Mouse (Mus musculus) midbrain, embryonic 15.5 days (tissue): ENCODE measurements at regions not wholly inside any gene's neighbourhood (a gene's known extent, or its start where the extent isn't known, plus 50 kb on each side); places are given as distances from the start of the nearest gene placed in this dataset.

ENCODE experiments used
- ATAC-seq: fragments of 200-750 bp; cut with Nextera tagmentation; replicated peaks from 2 replicates; pipeline ENCODE4 v1.8.0; 2017; ENCODE audit warnings: moderate TSS enrichment
- H3K27ac ChIP-seq: fragments of 300-500 bp; sonication (generic); 2 replicates; pipeline ENCODE4 v1.5.1; 2015; ENCODE audit warnings: mild to moderate bottlenecking, inconsistent platforms
- H3K27me3 ChIP-seq: fragments of 300-500 bp; sonication (generic); replicated peaks from 2 replicates; pipeline ENCODE4 v1.6.1; 2015; ENCODE audit warnings: inconsistent platforms
- H3K36me3 ChIP-seq: fragments of 300-500 bp; sonication (generic); replicated peaks from 2 replicates; pipeline ENCODE4 v1.6.1; 2015; ENCODE audit warnings: inconsistent platforms
- H3K4me1 ChIP-seq: fragments of 300-500 bp; sonication (generic); 2 replicates; pipeline ENCODE4 v1.6.1; 2015; ENCODE audit warnings: inconsistent platforms
- H3K4me2 ChIP-seq: fragments of 300-500 bp; sonication (generic); 2 replicates; pipeline ENCODE4 v1.6.1; 2015; ENCODE audit warnings: inconsistent platforms, mild to moderate bottlenecking, moderate library complexity
- H3K4me3 ChIP-seq: fragments of 300-500 bp; sonication (generic); 2 replicates; pipeline ENCODE4 v1.5.1; 2015; ENCODE audit warnings: mild to moderate bottlenecking, inconsistent platforms
- H3K9ac ChIP-seq: fragments of 300-500 bp; sonication (generic); 2 replicates; pipeline ENCODE4 v1.6.1; 2015; ENCODE audit warnings: mild to moderate bottlenecking, inconsistent platforms
- H3K9me3 ChIP-seq: fragments of 300-500 bp; sonication (generic); 2 replicates; pipeline ENCODE4 v1.6.1; 2016; ENCODE audit warnings: inconsistent platforms
- WGBS: fragments of 180-500 bp; shearing (Covaris S2); methylation state at CpG from one replicate; pipeline ENCODE4 v1.1.7; 2015; ENCODE audit warnings: mixed read lengths; 5-methylcytosine and 5-hydroxymethylcytosine counted together

- Histone ChIP-seq H3K9me3 (no peaks in the 10 kb centered on the region), H3K4me2 (no peak overlapping the region), H3K36me3 (no peaks in the 10 kb centered on the region), H3K4me3 (no peak overlapping the region), H3K27ac (no peak overlapping the region), H3K27me3 (no peaks in the 10 kb centered on the region), H3K4me1 (no peaks in the 10 kb centered on the region), H3K9ac (no peak overlapping the region)
- ATAC-seq: no peak
- 73% methylated on average over 4 of the region's 4 CpGs for WGBS
These were observed 79.2 kb downstream of the 1700020N01Rik start for GRCm38 (mm10) chr10:21672171-21672570.

- Histone ChIP-seq H3K27me3 (no peaks in the 10 kb centered on the region), H3K4me2 (no peak overlapping the region), H3K9me3 (no peaks in the 10 kb centered on the region), H3K9ac (no peak overlapping the region), H3K4me1 (no peaks in the 10 kb centered on the region), H3K4me3 (no peak overlapping the region), H3K27ac (no peak overlapping the region), H3K36me3 (no peaks in the 10 kb centered on the region)
- no peak for ATAC-seq
- 84% methylated on average over 5 of the region's 5 CpGs for WGBS
These were observed 79.7 kb downstream of the 1700020N01Rik start for GRCm38 (mm10) chr10:21672666-21673065.

GRCm38 (mm10) chr10:21673831-21674230 is 80.9 kb downstream of the 1700020N01Rik start:
- H3K4me1 ChIP-seq: no peaks in the 10 kb centered on the region
- no peaks in the 10 kb centered on the region for H3K9me3 ChIP-seq
- no peak overlapping the region for H3K4me2 ChIP-seq
- 77% methylated on average over 1 of the region's 1 CpGs for WGBS
- ATAC-seq: no peak
- no peaks in the 10 kb centered on the region for H3K27me3 ChIP-seq
- no peaks in the 10 kb centered on the region for H3K36me3 ChIP-seq
- no peak overlapping the region for H3K27ac ChIP-seq
- no peak overlapping the region for H3K9ac ChIP-seq
- H3K4me3 ChIP-seq: no peak overlapping the region

GRCm38 (mm10) chr10:21675786-21676185 is 82.8 kb downstream of the 1700020N01Rik start:
- Histone ChIP-seq H3K9ac (no peak overlapping the region), H3K36me3 (no peaks in the 10 kb centered on the region), H3K4me2 (no peak overlapping the region), H3K27ac (no peak overlapping the region), H3K27me3 (no peaks in the 10 kb centered on the region), H3K4me3 (no peak overlapping the region), H3K4me1 (peaks cover 11% of the 10 kb centered on the region), H3K9me3 (no peaks in the 10 kb centered on the region)
- 94% methylated on average over 14 of the region's 14 CpGs for WGBS
- ATAC-seq: no peak

- WGBS: 96% methylated on average over 9 of the region's 9 CpGs
- H3K27me3 ChIP-seq: no peaks in the 10 kb centered on the region
- H3K4me3 ChIP-seq: no peak overlapping the region
- no peaks in the 10 kb centered on the region for H3K36me3 ChIP-seq
- H3K9me3 ChIP-seq: no peaks in the 10 kb centered on the region
- no peak overlapping the region for H3K27ac ChIP-seq
- H3K4me2 ChIP-seq: no peak overlapping the region
- H3K4me1 ChIP-seq: peaks cover 13% of the 10 kb centered on the region
- H3K9ac ChIP-seq: no peak overlapping the region
- no peak for ATAC-seq
These were observed 85.0 kb downstream of the 1700020N01Rik start for GRCm38 (mm10) chr10:21677911-21678310.

GRCm38 (mm10) chr10:21678372-21678771 is 85.4 kb downstream of the 1700020N01Rik start:
- H3K27ac ChIP-seq: no peak overlapping the region
- no peak for ATAC-seq
- H3K9me3 ChIP-seq: no peaks in the 10 kb centered on the region
- H3K4me3 ChIP-seq: no peak overlapping the region
- no peaks in the 10 kb centered on the region for H3K27me3 ChIP-seq
- H3K4me2 ChIP-seq: no peak overlapping the region
- H3K9ac ChIP-seq: no peak overlapping the region
- 88% methylated on average over 6 of the region's 6 CpGs for WGBS
- no peaks in the 10 kb centered on the region for H3K36me3 ChIP-seq
- peaks cover 13% of the 10 kb centered on the region for H3K4me1 ChIP-seq

GRCm38 (mm10) chr10:21678811-21679451 is 86.0 kb downstream of the 1700020N01Rik start:
- Histone ChIP-seq H3K27me3 (no peaks in the 10 kb centered on the region), H3K9ac (no peak overlapping the region), H3K4me2 (no peak overlapping the region), H3K9me3 (no peaks in the 10 kb centered on the region), H3K36me3 (no peaks in the 10 kb centered on the region), H3K27ac (0 out of 2 replicates have a peak overlapping the region, but pooled peaks have one; percentile 7), H3K4me1 (peaks cover 13% of the 10 kb centered on the region), H3K4me3 (no peak overlapping the region)
- 60% methylated on average over 10 of the region's 10 CpGs for whole genome bisulfite sequencing
- no peak for ATAC-seq

GRCm38 (mm10) chr10:21680789-21681188 is 87.8 kb downstream of the 1700020N01Rik start:
- Histone ChIP-seq H3K4me1 (peaks cover 18% of the 10 kb centered on the region), H3K4me2 (no peak overlapping the region), H3K4me3 (no peak overlapping the region), H3K9ac (no peak overlapping the region), H3K9me3 (no peaks in the 10 kb centered on the region), H3K36me3 (no peaks in the 10 kb centered on the region), H3K27ac (0 out of 2 replicates have a peak overlapping the region, but pooled peaks have one; percentile 7), H3K27me3 (no peaks in the 10 kb centered on the region)
- peak; percentile 87 for ATAC-seq
- 12% methylated on average over 4 of the region's 4 CpGs for WGBS

GRCm38 (mm10) chr10:21684286-21685013 is 91.5 kb downstream of the 1700020N01Rik start:
- H3K9me3 ChIP-seq: no peaks in the 10 kb centered on the region
- no peak overlapping the region for H3K4me3 ChIP-seq
- H3K9ac ChIP-seq: no peak overlapping the region
- H3K27me3 ChIP-seq: no peaks in the 10 kb centered on the region
- H3K4me1 ChIP-seq: peaks cover 20% of the 10 kb centered on the region
- 0 out of 2 replicates have a peak, but pooled peaks have one; percentile 46 for ATAC-seq
- H3K27ac ChIP-seq: peak overlapping the region; percentile 31; the same call in 1 of the 2 replicates
- 48% methylated on average over 9 of the region's 9 CpGs for WGBS
- no peaks in the 10 kb centered on the region for H3K36me3 ChIP-seq
- H3K4me2 ChIP-seq: no peak overlapping the region

- H3K4me2 ChIP-seq: no peak overlapping the region
- no peak for ATAC-seq
- peak overlapping the region; percentile 31; the same call in 1 of the 2 replicates for H3K27ac ChIP-seq
- H3K9me3 ChIP-seq: no peaks in the 10 kb centered on the region
- no peaks in the 10 kb centered on the region for H3K36me3 ChIP-seq
- no peak overlapping the region for H3K4me3 ChIP-seq
- WGBS: 32% methylated on average over 9 of the region's 9 CpGs
- peaks cover 19% of the 10 kb centered on the region for H3K4me1 ChIP-seq
- no peaks in the 10 kb centered on the region for H3K27me3 ChIP-seq
- H3K9ac ChIP-seq: no peak overlapping the region
These were observed 92.3 kb downstream of the 1700020N01Rik start for GRCm38 (mm10) chr10:21685122-21685798.

GRCm38 (mm10) chr10:21686060-21686459 is 93.1 kb downstream of the 1700020N01Rik start:
- Histone ChIP-seq H3K27me3 (no peaks in the 10 kb centered on the region), H3K9ac (no peak overlapping the region), H3K4me3 (no peak overlapping the region), H3K4me2 (no peak overlapping the region), H3K27ac (no peak overlapping the region), H3K9me3 (no peaks in the 10 kb centered on the region), H3K36me3 (no peaks in the 10 kb centered on the region), H3K4me1 (peaks cover 12% of the 10 kb centered on the region)
- 78% methylated on average over 9 of the region's 9 CpGs for whole genome bisulfite sequencing
- no peak for ATAC-seq

GRCm38 (mm10) chr10:21687484-21687883 is 94.5 kb downstream of the 1700020N01Rik start:
- Histone ChIP-seq H3K27me3 (no peaks in the 10 kb centered on the region), H3K4me3 (no peak overlapping the region), H3K4me1 (peaks cover 12% of the 10 kb centered on the region), H3K9ac (no peak overlapping the region), H3K9me3 (no peaks in the 10 kb centered on the region), H3K4me2 (no peak overlapping the region), H3K27ac (no peak overlapping the region), H3K36me3 (no peaks in the 10 kb centered on the region)
- 83% methylated on average over 7 of the region's 7 CpGs for WGBS
- ATAC-seq: no peak
